Mouse (Mus musculus): ENCODE data around the gene Optc. TPM values are rescaled to one million over a fixed set of nuclear protein-coding genes. Genes with fewer than 3 reads are reported as not detected.
A peak's percentile ranks its signal among the peaks of the same experiment; 100 is the strongest.

Gene Optc
- polyA plus RNA-seq, 1 experiment from 2014 or later, result 0.32 TPM

DNA sequence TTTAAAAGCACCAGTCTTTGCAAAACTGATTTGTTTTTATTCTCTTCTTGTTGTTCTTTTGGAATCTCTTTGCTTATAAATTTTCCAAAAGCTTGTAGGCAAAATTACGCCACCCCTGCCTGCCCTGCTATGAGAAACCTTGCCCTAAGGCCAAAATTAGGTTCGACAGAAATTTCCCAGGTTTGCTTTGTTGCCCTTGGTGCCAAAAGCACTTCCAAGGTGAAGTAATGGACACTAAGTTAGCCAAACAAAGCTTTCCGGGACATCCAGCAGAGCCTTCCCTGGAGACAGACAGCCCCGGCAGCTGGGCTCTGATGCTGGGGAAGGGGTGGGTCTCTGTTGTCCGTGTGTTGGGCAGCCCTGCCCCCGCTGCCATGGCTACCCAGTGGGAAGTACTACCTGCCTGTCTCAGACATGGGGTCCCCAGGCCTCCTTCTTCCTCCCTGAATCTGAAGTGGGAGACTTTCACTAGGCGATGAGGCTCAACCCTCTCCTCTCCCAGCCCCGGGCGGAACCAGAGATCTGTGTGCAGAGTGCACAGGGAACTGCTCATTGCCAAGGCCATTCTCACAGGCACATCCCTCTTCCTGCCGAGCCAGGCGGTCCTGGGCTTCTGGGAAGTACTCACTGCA lies 9.8 kb upstream of the Optc start:
- H3K9me3 ChIP-seq, result no peaks in the 10 kb centered on the region
- H3K4me3 ChIP-seq, result no peak overlapping the region; the same call in 1 of the 2 replicates
- H3K27ac ChIP-seq (replicated peaks), result 0 out of 2 replicates have a peak overlapping the region, but pooled peaks have one; percentile 21
- H3K4me2 ChIP-seq, result peak overlapping the region; percentile 20; the same call in 1 of the 2 replicates
- ATAC-seq (ENCODE audit: extremely low read depth, insufficient number of reproducible peaks, low FRiP score, low TSS enrichment), result no peak
- peaks cover 58% of the 10 kb centered on the region for H3K4me1 ChIP-seq
- H3K9ac ChIP-seq, result peak overlapping the region; percentile 5; the same call in 1 of the 2 replicates
- H3K36me3 ChIP-seq, result no peaks in the 10 kb centered on the region
- WGBS, result 32% methylated on average over 11 of the region's 11 CpGs
- H3K27me3 ChIP-seq (replicated peaks), result peaks cover 21% of the 10 kb centered on the region; the same call in 1 of the 2 replicates

DNA sequence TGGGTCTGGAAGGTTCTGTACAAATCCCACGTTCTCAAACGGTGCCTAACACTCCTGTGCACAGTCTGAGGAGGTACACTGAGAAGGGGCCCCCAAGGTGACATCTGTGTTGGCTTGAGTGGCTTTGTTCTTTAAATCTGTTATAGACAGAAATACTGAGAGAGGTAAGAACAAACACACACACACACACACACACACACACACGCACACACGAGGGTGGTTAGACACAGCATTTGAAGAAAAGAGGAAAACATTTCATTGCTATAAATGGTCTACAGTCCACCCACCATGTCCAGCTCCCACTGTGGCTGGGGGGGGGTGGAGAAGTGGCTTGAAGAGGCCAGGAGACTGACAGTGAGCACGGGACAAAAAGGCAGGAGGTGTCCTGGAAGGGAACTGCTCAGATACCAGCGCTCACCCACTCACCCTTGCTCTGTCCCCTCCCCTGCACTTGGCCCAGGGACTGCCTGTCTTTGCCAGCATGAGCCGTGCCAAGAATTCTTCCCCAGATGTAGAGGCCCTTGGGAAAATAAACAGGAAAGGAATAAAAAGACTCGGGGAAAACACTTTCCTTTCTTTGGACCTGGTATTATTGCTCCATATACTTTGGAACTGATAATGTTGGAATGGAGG lies 8.0 kb upstream of the Optc start:
- H3K4me3 ChIP-seq, result no peak overlapping the region
- H3K9ac ChIP-seq, result no peak overlapping the region; the same call in 1 of the 2 replicates
- ATAC-seq (ENCODE audit: extremely low read depth, insufficient number of reproducible peaks, low FRiP score, low TSS enrichment), result peak; percentile 54; the same call in 1 of the 2 replicates
- H3K27ac ChIP-seq (replicated peaks), result peak overlapping the region; percentile 66
- no peaks in the 10 kb centered on the region for H3K36me3 ChIP-seq
- H3K4me1 ChIP-seq, result peaks cover 43% of the 10 kb centered on the region
- no peaks in the 10 kb centered on the region for H3K9me3 ChIP-seq
- 38% methylated on average over 8 of the region's 8 CpGs for WGBS
- peak overlapping the region; percentile 27 for H3K4me2 ChIP-seq
- peaks cover 25% of the 10 kb centered on the region for H3K27me3 ChIP-seq (replicated peaks)

DNA sequence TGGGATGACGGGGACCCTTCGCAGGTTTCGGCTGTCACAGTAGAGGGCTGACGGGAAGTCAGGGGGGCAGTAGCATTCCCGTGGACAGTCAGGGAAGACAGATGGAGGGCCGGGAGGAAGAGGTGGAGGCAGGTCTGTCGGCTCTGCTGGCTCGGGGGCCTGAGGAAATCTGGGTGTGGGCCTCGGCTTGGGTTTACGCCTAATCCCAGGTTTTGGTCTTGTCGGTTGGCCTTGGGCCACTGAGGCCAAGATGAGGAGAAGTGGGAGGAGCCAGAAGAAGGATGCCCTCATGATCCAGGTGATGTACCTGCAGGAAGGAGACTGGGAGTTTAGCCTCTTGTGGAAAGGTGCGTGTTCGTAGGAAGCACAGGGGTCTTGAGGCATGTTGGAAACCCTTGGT lies 7.3 kb upstream of the Optc start:
- Histone ChIP-seq H3K27me3 (replicated peaks) (peaks cover 32% of the 10 kb centered on the region), H3K9ac (no peak overlapping the region), H3K27ac (replicated peaks) (no peak overlapping the region), H3K4me3 (no peak overlapping the region), H3K9me3 (no peaks in the 10 kb centered on the region), H3K4me1 (peaks cover 41% of the 10 kb centered on the region), H3K4me2 (no peak overlapping the region), H3K36me3 (no peaks in the 10 kb centered on the region)
- WGBS, result 77% methylated on average over 13 of the region's 13 CpGs
- no peak for ATAC-seq (ENCODE audit: extremely low read depth, insufficient number of reproducible peaks, low FRiP score, low TSS enrichment)

DNA sequence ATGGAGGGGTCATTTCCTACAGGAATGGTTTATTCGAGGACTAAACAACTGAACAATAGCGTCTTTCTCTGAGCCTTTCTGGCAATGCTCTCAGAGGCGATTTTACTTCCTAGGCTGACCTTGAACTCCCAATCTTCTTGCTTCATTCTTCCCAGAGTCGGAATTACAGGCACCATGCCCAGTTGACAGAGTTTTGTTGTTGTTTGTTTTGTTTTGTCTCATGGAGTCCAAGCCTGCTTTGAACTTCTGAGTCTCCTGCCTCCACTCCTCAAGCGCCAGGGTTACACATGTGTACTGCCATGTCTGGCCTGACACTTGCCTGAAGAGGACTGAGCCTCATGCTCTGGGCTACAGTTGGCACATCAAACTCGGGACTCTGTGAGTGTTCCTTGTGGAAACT lies 5.2 kb upstream of the Optc start:
- peaks cover 22% of the 10 kb centered on the region for H3K27me3 ChIP-seq (replicated peaks)
- no peak for ATAC-seq (ENCODE audit: extremely low read depth, insufficient number of reproducible peaks, low FRiP score, low TSS enrichment)
- H3K4me2 ChIP-seq, result no peak overlapping the region
- no peaks in the 10 kb centered on the region for H3K9me3 ChIP-seq
- no peak overlapping the region for H3K9ac ChIP-seq
- H3K4me3 ChIP-seq, result no peak overlapping the region
- H3K4me1 ChIP-seq, result peaks cover 44% of the 10 kb centered on the region
- no peak overlapping the region for H3K27ac ChIP-seq (replicated peaks)
- 65% methylated on average over 6 of the region's 6 CpGs for WGBS
- H3K36me3 ChIP-seq, result no peaks in the 10 kb centered on the region

DNA sequence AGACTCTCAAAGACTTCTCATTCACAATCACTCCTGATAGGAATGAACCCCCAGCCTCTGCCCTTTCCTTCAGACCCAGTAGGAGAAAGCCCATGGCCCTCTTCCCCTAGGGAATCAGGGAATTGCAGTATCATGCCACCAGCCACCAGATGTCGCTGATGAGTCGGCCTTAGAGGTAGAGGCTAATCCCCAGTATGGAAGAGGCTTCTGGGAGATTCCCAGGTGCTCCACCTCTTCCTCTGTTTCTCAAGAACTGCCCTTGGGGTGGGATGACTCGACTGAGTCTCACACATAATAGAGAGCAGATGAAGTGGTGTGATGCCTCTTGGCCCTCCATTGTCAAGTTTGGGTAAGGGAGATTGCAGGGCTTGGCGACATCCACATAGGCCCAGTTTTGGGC lies 3.7 kb upstream of the Optc start:
- H3K4me2 ChIP-seq, result no peak overlapping the region
- H3K4me1 ChIP-seq, result peaks cover 35% of the 10 kb centered on the region
- H3K9me3 ChIP-seq, result no peaks in the 10 kb centered on the region
- H3K27me3 ChIP-seq (replicated peaks), result peaks cover 34% of the 10 kb centered on the region
- no peak overlapping the region for H3K27ac ChIP-seq (replicated peaks)
- no peak overlapping the region for H3K4me3 ChIP-seq
- no peak for ATAC-seq (ENCODE audit: extremely low read depth, insufficient number of reproducible peaks, low FRiP score, low TSS enrichment)
- H3K36me3 ChIP-seq, result no peaks in the 10 kb centered on the region
- H3K9ac ChIP-seq, result no peak overlapping the region; the same call in 1 of the 2 replicates
- whole genome bisulfite sequencing, result 30% methylated on average over 4 of the region's 4 CpGs

DNA sequence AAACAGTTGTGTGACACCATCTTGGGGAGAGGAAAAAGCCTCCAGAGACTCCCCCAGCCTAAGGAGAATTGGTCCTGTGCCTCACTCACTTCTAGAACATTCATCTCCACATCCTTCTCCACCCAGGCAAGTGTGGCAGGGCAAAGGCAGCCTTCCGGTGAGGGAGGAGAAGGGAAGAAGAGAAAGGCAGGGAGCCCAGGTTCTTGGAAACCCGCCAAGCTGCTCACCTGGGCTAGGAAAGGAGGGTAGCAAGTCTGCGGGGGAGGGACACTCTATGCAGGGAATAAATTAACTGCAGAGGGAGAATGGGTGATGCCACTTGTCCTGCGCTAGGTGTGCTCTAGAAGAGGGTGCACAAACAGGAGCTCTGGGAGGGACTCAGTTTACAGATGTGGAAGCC lies 3.2 kb upstream of the Optc start:
- H3K9me3 ChIP-seq, result no peaks in the 10 kb centered on the region
- no peak overlapping the region for H3K4me3 ChIP-seq
- H3K36me3 ChIP-seq, result no peaks in the 10 kb centered on the region
- H3K27me3 ChIP-seq (replicated peaks), result peaks cover 39% of the 10 kb centered on the region
- no peak for ATAC-seq (ENCODE audit: extremely low read depth, insufficient number of reproducible peaks, low FRiP score, low TSS enrichment)
- no peak overlapping the region for H3K9ac ChIP-seq
- 58% methylated on average over 4 of the region's 4 CpGs for WGBS
- H3K27ac ChIP-seq (replicated peaks), result no peak overlapping the region
- H3K4me1 ChIP-seq, result peaks cover 30% of the 10 kb centered on the region
- no peak overlapping the region for H3K4me2 ChIP-seq

DNA sequence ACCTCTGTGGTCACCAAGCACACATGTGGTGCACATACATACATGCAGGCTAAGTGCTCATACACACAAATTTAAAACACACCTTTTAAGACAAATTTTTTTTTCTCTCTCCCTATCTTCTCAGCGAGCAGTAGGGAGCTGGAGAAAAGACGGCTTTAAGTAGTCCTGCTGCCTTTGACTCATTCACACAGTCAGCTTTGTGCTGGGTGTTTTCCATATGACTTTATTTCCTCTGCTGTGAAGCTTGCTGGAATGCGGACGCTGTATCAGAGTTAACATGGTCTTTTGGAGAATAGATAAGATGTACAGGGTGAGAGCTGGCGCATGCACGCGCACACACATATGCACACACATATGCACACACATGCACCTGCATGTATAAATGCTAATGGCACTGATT lies 2.3 kb upstream of the Optc start:
- H3K9me3 ChIP-seq, result no peaks in the 10 kb centered on the region
- no peak for ATAC-seq (ENCODE audit: extremely low read depth, insufficient number of reproducible peaks, low FRiP score, low TSS enrichment)
- H3K27ac ChIP-seq (replicated peaks), result no peak overlapping the region
- peaks cover 44% of the 10 kb centered on the region for H3K27me3 ChIP-seq (replicated peaks)
- peaks cover 22% of the 10 kb centered on the region for H3K4me1 ChIP-seq
- H3K9ac ChIP-seq, result no peak overlapping the region
- no peaks in the 10 kb centered on the region for H3K36me3 ChIP-seq
- H3K4me2 ChIP-seq, result no peak overlapping the region
- 61% methylated on average over 7 of the region's 7 CpGs for WGBS
- H3K4me3 ChIP-seq, result no peak overlapping the region

DNA sequence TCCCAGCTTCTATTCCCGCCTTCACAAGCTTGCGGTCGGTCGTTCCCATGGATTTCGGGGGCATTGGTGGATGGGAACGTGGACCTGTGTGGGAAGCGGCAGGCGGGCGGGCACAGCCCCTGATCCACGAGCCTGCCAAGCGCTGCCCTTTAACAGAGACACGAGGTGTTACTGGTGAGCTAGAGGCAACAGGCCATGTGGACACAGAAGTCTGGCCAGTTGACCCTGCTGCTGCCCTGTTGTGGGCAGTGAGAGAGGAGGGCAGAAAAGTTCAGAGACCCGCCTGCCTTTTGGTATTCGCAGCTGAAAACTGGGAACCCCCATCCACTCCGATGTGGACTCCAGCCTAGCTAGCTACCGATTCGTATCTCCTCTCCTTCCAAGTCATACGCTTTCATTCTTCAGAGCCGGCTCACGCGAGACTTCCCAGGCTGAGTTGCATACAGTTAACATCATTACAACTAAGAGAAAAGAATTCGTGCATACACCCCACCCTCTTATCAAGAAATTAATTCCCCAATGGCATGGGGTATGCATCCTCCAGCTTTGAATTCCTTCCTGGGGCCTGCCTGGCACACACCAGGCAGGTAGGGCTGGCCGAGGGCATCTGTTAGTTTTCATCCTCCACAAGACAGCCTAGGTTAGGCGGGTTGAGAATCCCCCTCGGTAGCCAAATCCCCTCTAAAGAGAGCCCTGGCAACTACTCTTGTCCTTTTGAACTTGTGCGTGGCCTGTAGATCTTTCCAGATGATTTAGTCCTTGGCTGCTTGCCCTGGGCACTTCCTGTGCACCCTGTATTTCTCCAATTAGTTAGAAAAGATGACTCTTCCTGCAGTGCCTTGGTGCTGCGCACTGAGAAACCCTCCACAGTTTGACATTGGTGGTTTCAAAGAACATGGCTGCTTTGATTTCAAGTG lies 1.1 kb upstream of the Optc start:
- Histone ChIP-seq H3K4me2 (peak overlapping the region; percentile 98), H3K4me3 (peak overlapping the region; percentile 55), H3K9me3 (no peaks in the 10 kb centered on the region), H3K36me3 (no peaks in the 10 kb centered on the region), H3K9ac (peak overlapping the region; percentile 82), H3K27ac (replicated peaks) (peak overlapping the region; percentile 68), H3K27me3 (replicated peaks) (peaks cover 45% of the 10 kb centered on the region), H3K4me1 (peaks cover 22% of the 10 kb centered on the region)
- peak; percentile 28; the same call in 1 of the 2 replicates for ATAC-seq (ENCODE audit: extremely low read depth, insufficient number of reproducible peaks, low FRiP score, low TSS enrichment)
- 12% methylated on average over 27 of the region's 27 CpGs for WGBS

DNA sequence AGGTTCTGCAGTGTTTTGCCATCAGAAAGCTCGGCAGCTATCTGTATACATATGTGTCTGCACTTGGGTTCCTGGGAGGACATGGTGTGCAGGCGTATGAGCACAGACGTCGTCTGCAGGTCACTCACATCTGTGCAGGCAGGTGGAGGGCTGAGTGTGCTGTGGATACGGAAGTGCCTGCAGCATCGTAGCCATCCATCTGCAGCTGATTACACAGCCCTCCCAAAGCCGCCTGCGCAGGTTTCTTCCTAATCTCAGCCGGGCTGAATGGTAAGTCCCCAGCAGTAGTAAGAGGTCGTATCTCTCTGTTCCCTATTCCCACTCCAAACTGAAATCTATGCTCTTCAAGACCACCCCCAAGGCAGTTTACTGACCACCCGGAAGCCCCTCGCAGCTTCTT lies 1.4 kb downstream of the Optc start:
- peaks cover 52% of the 10 kb centered on the region for H3K27me3 ChIP-seq (replicated peaks)

DNA sequence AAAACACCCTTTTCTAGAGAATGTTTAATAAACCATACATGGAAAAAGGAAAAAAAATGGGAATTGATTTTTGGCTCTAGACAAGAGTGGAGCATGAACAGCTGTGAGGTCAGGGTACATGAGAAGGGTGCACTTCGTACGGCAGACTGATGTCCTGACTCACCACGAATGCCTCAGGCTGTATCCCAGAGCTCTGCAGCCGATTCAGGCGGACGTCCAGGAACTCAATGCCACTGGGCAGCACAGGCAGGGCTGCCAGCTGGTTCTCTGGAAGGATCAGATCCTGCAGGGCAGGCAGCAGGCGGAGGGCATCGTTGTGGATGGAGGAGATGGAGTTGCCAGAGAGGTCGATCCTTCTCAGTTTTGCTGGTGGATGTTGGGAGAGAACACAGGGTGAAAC lies 7.0 kb downstream of the Optc start:
- Histone ChIP-seq H3K9ac (no peak overlapping the region), H3K9me3 (no peaks in the 10 kb centered on the region), H3K4me3 (no peak overlapping the region), H3K27ac (replicated peaks) (no peak overlapping the region), H3K4me1 (peaks cover 28% of the 10 kb centered on the region), H3K27me3 (replicated peaks) (peaks cover 22% of the 10 kb centered on the region), H3K36me3 (no peaks in the 10 kb centered on the region), H3K4me2 (no peak overlapping the region)
- ATAC-seq (ENCODE audit: extremely low read depth, insufficient number of reproducible peaks, low FRiP score, low TSS enrichment), result no peak
- WGBS, result 85% methylated on average over 9 of the region's 9 CpGs

More for the DNA sequence above, 1.4 kb downstream of the Optc start:
- Histone ChIP-seq H3K4me1 (peaks cover 22% of the 10 kb centered on the region), H3K9me3 (no peaks in the 10 kb centered on the region), H3K9ac (no peak overlapping the region), H3K27ac (replicated peaks) (no peak overlapping the region), H3K4me3 (no peak overlapping the region), H3K36me3 (no peaks in the 10 kb centered on the region), H3K4me2 (no peak overlapping the region)
- 52% methylated on average over 12 of the region's 12 CpGs for WGBS
- ATAC-seq (ENCODE audit: extremely low read depth, insufficient number of reproducible peaks, low FRiP score, low TSS enrichment), result no peak

DNA sequence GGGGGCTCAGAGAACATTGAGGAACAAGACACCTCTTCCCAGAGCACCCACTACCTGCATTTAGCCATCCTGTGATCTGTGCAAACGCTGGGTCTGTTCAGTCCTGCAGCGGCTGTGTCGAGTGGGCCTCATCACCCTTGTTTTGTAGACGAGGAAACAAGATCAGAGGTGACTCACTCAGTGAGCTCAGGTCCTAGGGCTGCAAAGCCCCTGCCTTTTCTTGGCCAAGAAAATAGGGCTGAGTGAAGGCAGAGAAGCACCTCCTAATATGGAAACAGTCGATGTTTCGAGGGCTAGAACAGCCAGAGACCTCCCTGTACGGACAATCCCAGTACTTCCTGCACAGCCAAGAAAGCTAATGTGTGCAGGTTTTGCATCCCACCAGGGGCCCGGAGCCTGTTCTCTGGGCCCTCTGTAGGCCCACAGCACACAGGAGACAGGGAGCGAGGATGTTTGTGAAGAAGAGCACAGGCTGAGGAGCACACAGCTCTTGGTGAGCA lies 8.7 kb downstream of the Optc start:
- Histone ChIP-seq H3K27me3 (replicated peaks) (peaks cover 12% of the 10 kb centered on the region; the same call in 1 of the 2 replicates), H3K4me2 (no peak overlapping the region), H3K27ac (replicated peaks) (peak overlapping the region; percentile 49), H3K9ac (peak overlapping the region; percentile 55), H3K36me3 (no peaks in the 10 kb centered on the region), H3K9me3 (no peaks in the 10 kb centered on the region), H3K4me1 (peaks cover 44% of the 10 kb centered on the region), H3K4me3 (no peak overlapping the region)
- ATAC-seq (ENCODE audit: extremely low read depth, insufficient number of reproducible peaks, low FRiP score, low TSS enrichment), result no peak
- 39% methylated on average over 9 of the region's 9 CpGs for WGBS

All from heart, embryonic 13.5 days (tissue).